Mouse (Mus musculus): ENCODE results near the gene Olfr1051. TPM values are rescaled to one million over a fixed set of nuclear protein-coding genes. Genes with fewer than 3 reads are reported as not detected.
"Not testable (repeated sequence)": the region's sequence is repeated elsewhere in the genome, so short reads cannot be mapped to it uniquely, and the experiment has no call there.

Olfr1051 gene
- not detected for total RNA-seq (2021)
- long read RNA-seq, experiment 1, result 0 reads
- long read RNA-seq, experiment 2, result 0 reads

DNA sequence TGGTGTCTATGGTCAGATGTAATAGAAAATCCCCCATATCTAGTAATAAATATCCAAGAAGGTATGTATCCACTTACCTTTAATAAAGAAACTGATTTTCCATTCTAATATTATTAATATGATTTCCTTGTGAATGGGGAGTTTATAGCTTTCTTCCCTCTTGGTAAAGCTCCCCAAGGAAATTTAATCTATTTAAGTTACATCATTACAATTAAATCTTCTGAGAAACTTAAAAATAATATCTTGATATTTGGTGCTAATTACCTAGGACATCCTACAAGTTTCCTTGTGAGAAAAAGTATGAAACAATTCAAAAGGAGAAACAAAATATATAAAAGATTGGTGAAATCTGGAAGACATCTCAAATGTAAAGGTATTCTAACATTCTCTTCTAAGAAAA is at the start of gene Olfr1051:
Olfr1051 (minus strand) TSS at position 101 of the 400 bp plus-strand sequence.
- intact Hi-C loops (cut with DNase I); DNase-seq: not testable (repeated sequence)

DNA sequence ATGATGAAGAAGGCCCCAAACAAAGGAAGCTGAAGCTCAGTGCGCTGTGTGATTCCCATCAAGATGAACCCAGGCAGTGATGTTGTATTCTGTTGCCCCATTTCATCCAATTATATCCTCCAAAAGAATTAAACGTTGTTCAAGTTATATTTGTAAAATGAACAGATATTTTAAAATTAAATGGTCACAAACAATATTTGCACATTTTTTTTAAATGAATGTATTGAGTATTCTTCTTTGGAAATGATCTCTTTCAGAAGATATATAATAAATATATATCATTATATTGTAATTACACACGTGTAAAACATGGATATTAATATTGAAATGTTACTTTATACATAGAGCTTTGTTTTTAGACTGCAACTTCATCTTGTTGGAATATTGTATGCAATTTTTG is 36.3 kb upstream of the Olfr1051 start, which contains the start of gene Olfr1053:
Olfr1053 (minus strand) TSS at position 101 of the 400 bp plus-strand sequence.
- DNase-seq, result no peak
- intact Hi-C loops (cut with DNase I), result no loop called here

DNA sequence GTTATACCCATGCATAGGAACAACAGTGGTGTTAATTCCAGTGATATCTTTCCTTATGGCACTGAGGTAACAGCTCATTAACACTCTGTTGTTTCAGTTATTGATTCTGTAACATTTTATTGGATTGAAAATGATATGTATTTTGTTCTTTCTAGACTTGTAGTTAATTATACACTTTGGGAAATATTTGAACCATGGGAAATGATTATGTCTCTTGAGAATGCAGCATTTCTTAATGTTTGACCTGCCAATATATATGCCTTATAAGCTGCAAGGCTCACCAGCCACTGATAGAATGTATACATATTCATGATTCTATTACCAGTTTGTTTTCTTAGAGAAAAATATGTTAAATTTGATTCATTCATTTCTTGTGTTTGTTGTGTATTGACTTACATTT is 13.3 kb upstream of the Olfr1051 start, which contains the start of gene Olfr1052:
Olfr1052 (plus strand) TSS at position 301 of the 400 bp plus-strand sequence.
- DNase-seq, result no peak
- intact Hi-C loops (cut with DNase I), result no loop called here

DNA sequence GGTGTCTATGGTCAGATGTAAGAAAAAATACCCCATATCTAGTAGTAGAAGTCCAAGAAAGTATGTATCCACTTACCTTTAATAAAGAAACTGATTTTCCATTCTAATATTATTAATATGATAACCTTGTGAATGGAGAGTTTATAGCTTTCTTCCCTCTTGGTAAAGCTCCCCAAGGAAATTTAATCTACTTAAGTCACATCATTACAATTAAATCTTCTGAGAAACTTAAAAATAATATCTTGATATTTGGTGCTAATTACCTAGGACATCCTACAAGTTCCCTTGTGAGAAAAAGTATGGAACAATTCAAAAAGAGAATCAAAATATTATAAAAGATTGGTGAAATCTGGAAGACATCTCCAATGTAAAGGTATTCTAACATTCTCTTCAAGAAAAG is 20.7 kb downstream of the Olfr1051 start, which contains the start of gene Olfr1049:
Olfr1049 (minus strand) TSS at position 101 of the 400 bp plus-strand sequence.
- intact Hi-C loops (cut with DNase I), result loop anchor here (2.0 kb wide), 1 partner anchor 71 kb away; no protein-coding TSS in a partner anchor
- DNase-seq, result not testable (repeated sequence)

DNA sequence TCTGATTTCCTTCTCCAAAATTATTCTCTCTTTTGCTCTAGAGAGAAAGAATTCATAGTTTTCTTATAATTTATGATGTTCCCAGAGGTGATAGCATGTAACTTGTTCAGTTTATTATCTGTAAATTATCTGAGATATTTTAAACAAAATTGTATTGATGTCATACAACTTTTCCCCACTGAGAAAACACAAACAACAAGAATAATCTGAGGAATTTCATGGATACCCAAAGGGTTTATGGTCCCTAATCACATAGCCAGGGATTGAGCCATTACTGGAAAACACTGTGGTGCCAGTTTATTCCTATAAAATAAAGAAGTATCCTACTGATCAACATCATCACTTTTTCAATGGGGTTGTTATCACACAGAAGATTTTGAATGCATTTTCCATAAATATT is 38.7 kb downstream of the Olfr1051 start, which contains the start of gene Olfr1048:
Olfr1048 (minus strand) TSS at position 101 of the 400 bp plus-strand sequence.
- no peak for DNase-seq
- intact Hi-C loops (cut with DNase I), result no loop called here

DNA sequence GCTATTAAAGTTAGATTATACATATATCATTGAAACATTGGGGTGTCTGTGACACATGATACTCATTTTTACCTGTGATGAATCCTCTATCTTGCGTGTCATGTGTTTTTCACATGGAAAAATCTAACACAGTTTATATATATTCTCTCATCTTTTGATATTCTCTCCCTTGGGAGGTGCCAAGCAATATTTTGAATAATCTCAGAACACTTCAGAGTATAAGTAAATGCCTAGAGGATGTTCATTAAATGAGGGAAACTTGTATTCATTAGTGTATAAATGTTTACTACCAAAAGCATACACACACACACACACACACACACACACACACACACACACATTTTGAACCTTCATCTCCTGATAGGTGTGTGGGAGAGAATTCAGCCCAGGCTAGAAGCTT is 47.6 kb downstream of the Olfr1051 start, which contains the start of gene Olfr1047:
Olfr1047 (minus strand) TSS at position 101 of the 400 bp plus-strand sequence.
- no peak for DNase-seq
- intact Hi-C loops (cut with DNase I), result no loop called here

Other genes starting within 250 kb of the Olfr1051 start
- gene Olfr1034, start 233.2 kb downstream of the Olfr1051 start, total RNA-seq (2021), result not detected
- not detected for gene Olfr1036, start 205.1 kb downstream of the Olfr1051 start, total RNA-seq (2021)
- not detected for gene Olfr1037, start 191.7 kb downstream of the Olfr1051 start, total RNA-seq (2021)
- not detected for gene Olfr1039, start 143.2 kb downstream of the Olfr1051 start, total RNA-seq (2021)
- gene Olfr1040, start 132.4 kb downstream of the Olfr1051 start, total RNA-seq (2021), result not detected
- gene Olfr1042, start 117.2 kb downstream of the Olfr1051 start, total RNA-seq (2021), result not detected
- not detected for gene Olfr1043, start 111.6 kb downstream of the Olfr1051 start, total RNA-seq (2021)
- gene Olfr1044, start 101.3 kb downstream of the Olfr1051 start, total RNA-seq (2021), result not detected
- gene Olfr52, start 93.4 kb downstream of the Olfr1051 start, total RNA-seq (2021), result not detected
- not detected for gene Olfr1045, start 76.1 kb downstream of the Olfr1051 start, total RNA-seq (2021)
- gene Olfr1046, start 59.8 kb downstream of the Olfr1051 start, total RNA-seq (2021), result not detected
- gene Olfr1047, start 47.7 kb downstream of the Olfr1051 start, total RNA-seq (2021), result not detected
- gene Olfr1048, start 38.8 kb downstream of the Olfr1051 start, total RNA-seq (2021), result not detected
- not detected for gene Olfr1049, start 20.8 kb downstream of the Olfr1051 start, total RNA-seq (2021)
- gene Olfr1052, start 13.4 kb upstream of the Olfr1051 start, total RNA-seq (2021), result not detected
- gene Olfr1053, start 36.2 kb upstream of the Olfr1051 start, total RNA-seq (2021), result not detected
- not detected for gene Olfr1054, start 56.3 kb upstream of the Olfr1051 start, total RNA-seq (2021)
- gene Olfr1055, start 71.2 kb upstream of the Olfr1051 start, total RNA-seq (2021), result not detected
- not detected for gene Olfr1056, start 83.4 kb upstream of the Olfr1051 start, total RNA-seq (2021)
- gene Olfr1057, start 99.3 kb upstream of the Olfr1051 start, total RNA-seq (2021), result not detected
- gene Olfr1058, start 109.5 kb upstream of the Olfr1051 start, total RNA-seq (2021), result not detected
- not detected for gene Olfr1061, start 135.0 kb upstream of the Olfr1051 start, total RNA-seq (2021)
- gene Olfr1062, start 147.7 kb upstream of the Olfr1051 start, total RNA-seq (2021), result not detected
- gene Olfr1065, start 171.5 kb upstream of the Olfr1051 start, total RNA-seq (2021), result not detected
- gene Olfr1066, start 177.2 kb upstream of the Olfr1051 start, total RNA-seq (2021), result not detected
- gene Olfr228, start 208.3 kb upstream of the Olfr1051 start, total RNA-seq (2021), result not detected
- not detected for gene Olfr1076, start 229.4 kb upstream of the Olfr1051 start, total RNA-seq (2021)